Mouse (Mus musculus): Measurements from ENCODE around the gene Mtmr2. TPM values are rescaled to one million over a fixed set of nuclear protein-coding genes. Genes with fewer than 3 reads are reported as not detected.
A peak's percentile ranks its signal among the peaks of the same experiment; 100 is the strongest.

Mtmr2 gene
- total RNA-seq, 2 experiments from 2014 or later = 61.8 to 65.1 TPM

- no peak for DNase-seq
These were observed 58.6 kb downstream of the Mtmr2 start for GRCm38 (mm10) chr9:13806854-13807253.

GRCm38 (mm10) chr9:13807657-13808056, 59.4 kb downstream of the Mtmr2 start:
- no peak for DNase-seq

- DNase-seq = no peak
These were observed 61.7 kb downstream of the Mtmr2 start for GRCm38 (mm10) chr9:13809937-13810336.

GRCm38 (mm10) chr9:13818369-13818768, 70.2 kb downstream of the Mtmr2 start:
- DNase-seq = no peak

- no peak for DNase-seq
These were observed 72.6 kb downstream of the Mtmr2 start for GRCm38 (mm10) chr9:13820774-13821173.

- no peak for DNase-seq
These were observed 77.7 kb downstream of the Mtmr2 start for GRCm38 (mm10) chr9:13825896-13826295.

GRCm38 (mm10) chr9:13826391-13826805, 78.2 kb downstream of the Mtmr2 start:
- DNase-seq = peak; percentile 68 to 73

GRCm38 (mm10) chr9:13826832-13827405, 78.7 kb downstream of the Mtmr2 start, which contains the start of gene Cep57:
Cep57 (minus strand) TSS chr9:13827107.
- peak; percentile 93 to 94 for DNase-seq

- DNase-seq = peak; percentile 98 to 99
These were observed 79.3 kb downstream of the Mtmr2 start, which contains the start of gene Fam76b for GRCm38 (mm10) chr9:13827406-13828086. Fam76b (plus strand) TSS chr9:13827716.

GRCm38 (mm10) chr9:13828087-13828441, 79.9 kb downstream of the Mtmr2 start:
- DNase-seq = no peak

- DNase-seq = no peak
These were observed 87.0 kb downstream of the Mtmr2 start for GRCm38 (mm10) chr9:13835256-13835655.

- no peak for DNase-seq
These were observed 88.5 kb downstream of the Mtmr2 start for GRCm38 (mm10) chr9:13836726-13837125.

GRCm38 (mm10) chr9:13847591-13847990, 99.4 kb downstream of the Mtmr2 start:
- DNase-seq = no peak

GRCm38 (mm10) chr9:13848481-13849480, 100.6 kb downstream of the Mtmr2 start:
- DNase-seq = peak; percentile 13 to 42

GRCm38 (mm10) chr9:13853876-13854275, 105.7 kb downstream of the Mtmr2 start:
- DNase-seq = no peak

Other genes starting within 250 kb of the Mtmr2 start
- 10 to 100 TPM; 14.8 to 19.9 TPM for gene Cep57, start 78.7 kb downstream of the Mtmr2 start, total RNA-seq (2021)
- gene Fam76b, start 79.3 kb downstream of the Mtmr2 start, total RNA-seq (2021) = 10 to 100 TPM; 18.9 to 19.2 TPM

All from adrenal gland, postnatal 36 days (tissue).